Mouse (Mus musculus): ENCODE data around the gene Gpsm2. TPM values are rescaled to one million over a fixed set of nuclear protein-coding genes. Genes with fewer than 3 reads are reported as not detected.

Gpsm2 gene
- polyA plus RNA-seq, 1 experiment from 2014 or later, result 22.9 TPM

- H3K4me2 ChIP-seq (replicated peaks; ENCODE audit: low read depth, low read length), result no peak overlapping the region
- no peak for ATAC-seq
- no peak for TF ChIP-seq CTCF (IDR thresholded peaks at IDR 0.05)
- no peak for TF ChIP-seq EP300 (IDR thresholded peaks at IDR 0.05)
- 93% methylated on average over 8 of the region's 8 CpGs for WGBS
- DNase-seq (ENCODE audit: low spot score), result no peak
- no peak overlapping the region for H3K27ac ChIP-seq (ENCODE audit: low read length)
- H3K9ac ChIP-seq (replicated peaks; ENCODE audit: low read depth), result no peak overlapping the region
- no peaks in the 10 kb centered on the region for H3K4me1 ChIP-seq (ENCODE audit: insufficient read depth, low read depth, low read length)
- no peaks in the 10 kb centered on the region for H3K9me3 ChIP-seq (ENCODE audit: low read length)
- no peaks in the 10 kb centered on the region for H3K36me3 ChIP-seq (ENCODE audit: insufficient read depth, low read length)
- H3K27me3 ChIP-seq (replicated peaks; ENCODE audit: insufficient read depth, low read length), result no peaks in the 10 kb centered on the region
- H3K4me3 ChIP-seq (ENCODE audit: low read depth, low read length), result no peak overlapping the region
Measured at GRCm38 (mm10) chr3:108702789-108703188, 19.3 kb downstream of the Gpsm2 start.

GRCm38 (mm10) chr3:108701256-108701655, 20.9 kb downstream of the Gpsm2 start:
- Histone ChIP-seq H3K27me3 (replicated peaks; ENCODE audit: insufficient read depth, low read length) (no peaks in the 10 kb centered on the region), H3K36me3 (ENCODE audit: insufficient read depth, low read length) (no peaks in the 10 kb centered on the region), H3K9ac (replicated peaks; ENCODE audit: low read depth) (no peak overlapping the region), H3K9me3 (ENCODE audit: low read length) (no peaks in the 10 kb centered on the region), H3K4me3 (ENCODE audit: low read depth, low read length) (no peak overlapping the region), H3K4me2 (replicated peaks; ENCODE audit: low read depth, low read length) (no peak overlapping the region), H3K4me1 (ENCODE audit: insufficient read depth, low read depth, low read length) (no peaks in the 10 kb centered on the region), H3K27ac (ENCODE audit: low read length) (no peak overlapping the region)
- TF ChIP-seq CTCF (IDR thresholded peaks at IDR 0.05) (peak; percentile 69), EP300 (IDR thresholded peaks at IDR 0.05) (no peak)
- DNase-seq (ENCODE audit: low spot score), result peak; percentile 81
- ATAC-seq, result no peak
- 82% methylated on average over 1 of the region's 1 CpGs for WGBS

DNA sequence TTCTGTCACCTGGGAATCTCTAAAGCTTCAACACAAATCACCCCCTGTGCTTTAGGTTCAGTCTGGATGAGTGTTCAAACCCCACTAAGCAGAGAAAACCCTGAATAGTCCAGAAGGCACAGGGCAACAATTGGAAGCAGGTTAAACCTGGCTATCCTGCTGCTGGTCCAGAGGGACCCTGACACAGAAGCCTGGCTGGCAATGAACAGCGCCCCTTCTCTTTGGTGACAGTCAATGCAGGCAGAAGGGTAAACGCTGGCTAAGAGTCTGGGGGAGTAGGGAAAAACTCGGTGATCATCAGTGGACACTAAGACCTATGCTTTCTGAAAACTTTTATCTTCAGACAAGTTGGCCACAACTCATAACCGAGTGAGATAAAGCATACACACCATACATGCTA, 22.3 kb downstream of the Gpsm2 start:
- Histone ChIP-seq H3K27me3 (replicated peaks; ENCODE audit: insufficient read depth, low read length) (no peaks in the 10 kb centered on the region), H3K36me3 (ENCODE audit: insufficient read depth, low read length) (no peaks in the 10 kb centered on the region), H3K9ac (replicated peaks; ENCODE audit: low read depth) (no peak overlapping the region), H3K4me3 (ENCODE audit: low read depth, low read length) (no peak overlapping the region), H3K4me1 (ENCODE audit: insufficient read depth, low read depth, low read length) (no peaks in the 10 kb centered on the region), H3K4me2 (replicated peaks; ENCODE audit: low read depth, low read length) (no peak overlapping the region), H3K27ac (ENCODE audit: low read length) (no peak overlapping the region), H3K9me3 (ENCODE audit: low read length) (no peaks in the 10 kb centered on the region)
- WGBS, result 88% methylated on average over 4 of the region's 4 CpGs
- TF ChIP-seq CTCF (IDR thresholded peaks at IDR 0.05) (no peak), EP300 (IDR thresholded peaks at IDR 0.05) (no peak)
- ATAC-seq, result no peak
- DNase-seq (ENCODE audit: low spot score), result no peak

- H3K36me3 ChIP-seq (ENCODE audit: insufficient read depth, low read length), result no peaks in the 10 kb centered on the region
- no peak for ATAC-seq
- 88% methylated on average over 8 of the region's 8 CpGs for WGBS
Measured at GRCm38 (mm10) chr3:108698662-108699061, 23.4 kb downstream of the Gpsm2 start.

GRCm38 (mm10) chr3:108694321-108694720, 27.8 kb downstream of the Gpsm2 start:
- Histone ChIP-seq H3K4me3 (ENCODE audit: low read depth, low read length) (no peak overlapping the region), H3K4me1 (ENCODE audit: insufficient read depth, low read depth, low read length) (no peaks in the 10 kb centered on the region), H3K4me2 (replicated peaks; ENCODE audit: low read depth, low read length) (no peak overlapping the region), H3K9me3 (ENCODE audit: low read length) (no peaks in the 10 kb centered on the region), H3K27ac (ENCODE audit: low read length) (no peak overlapping the region; the same call in 1 of the 2 replicates), H3K9ac (replicated peaks; ENCODE audit: low read depth) (no peak overlapping the region), H3K27me3 (replicated peaks; ENCODE audit: insufficient read depth, low read length) (no peaks in the 10 kb centered on the region), H3K36me3 (ENCODE audit: insufficient read depth, low read length) (no peaks in the 10 kb centered on the region)
- peak; percentile 97 for ATAC-seq
- TF ChIP-seq CTCF (IDR thresholded peaks at IDR 0.05) (no peak), EP300 (IDR thresholded peaks at IDR 0.05) (peak; percentile 73; the same call in 1 of the 2 replicates)
- WGBS, result 67% methylated on average over 9 of the region's 9 CpGs
- DNase-seq (ENCODE audit: low spot score), result peak; percentile 77

More at GRCm38 (mm10) chr3:108698662-108699061, 23.4 kb downstream of the Gpsm2 start:
- no peak for TF ChIP-seq CTCF (IDR thresholded peaks at IDR 0.05)
- TF ChIP-seq EP300 (IDR thresholded peaks at IDR 0.05), result no peak
- Histone ChIP-seq H3K27ac (ENCODE audit: low read length) (no peak overlapping the region), H3K4me3 (ENCODE audit: low read depth, low read length) (no peak overlapping the region), H3K9me3 (ENCODE audit: low read length) (no peaks in the 10 kb centered on the region), H3K4me2 (replicated peaks; ENCODE audit: low read depth, low read length) (no peak overlapping the region), H3K9ac (replicated peaks; ENCODE audit: low read depth) (no peak overlapping the region), H3K4me1 (ENCODE audit: insufficient read depth, low read depth, low read length) (no peaks in the 10 kb centered on the region), H3K27me3 (replicated peaks; ENCODE audit: insufficient read depth, low read length) (no peaks in the 10 kb centered on the region)
- no peak for DNase-seq (ENCODE audit: low spot score)

DNA sequence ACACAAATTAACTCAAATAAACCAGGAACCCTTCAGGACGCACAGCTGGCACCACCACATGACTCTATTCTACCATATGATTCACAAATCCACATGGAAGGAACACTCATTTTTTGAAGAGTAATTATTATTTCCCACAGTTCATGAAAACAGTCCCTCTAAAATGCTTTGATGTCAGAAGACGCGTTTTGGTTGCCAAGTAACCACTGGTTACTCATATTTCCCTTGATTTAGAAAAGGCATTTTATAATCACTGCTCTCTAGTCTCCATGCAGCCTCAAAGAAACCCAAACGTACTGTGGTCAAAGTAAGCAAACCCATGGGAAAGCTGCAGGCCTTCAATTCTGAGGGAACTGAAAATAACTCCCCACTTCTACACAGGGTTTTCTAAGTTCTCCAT, 32.1 kb downstream of the Gpsm2 start:
- Histone ChIP-seq H3K36me3 (ENCODE audit: insufficient read depth, low read length) (no peaks in the 10 kb centered on the region), H3K27me3 (replicated peaks; ENCODE audit: insufficient read depth, low read length) (no peaks in the 10 kb centered on the region), H3K4me2 (replicated peaks; ENCODE audit: low read depth, low read length) (no peak overlapping the region), H3K9me3 (ENCODE audit: low read length) (no peaks in the 10 kb centered on the region), H3K9ac (replicated peaks; ENCODE audit: low read depth) (no peak overlapping the region), H3K4me3 (ENCODE audit: low read depth, low read length) (no peak overlapping the region), H3K4me1 (ENCODE audit: insufficient read depth, low read depth, low read length) (no peaks in the 10 kb centered on the region), H3K27ac (ENCODE audit: low read length) (no peak overlapping the region)
- 53% methylated on average over 4 of the region's 4 CpGs for WGBS
- ATAC-seq, result peak; percentile 56
- TF ChIP-seq CTCF (IDR thresholded peaks at IDR 0.05) (no peak), EP300 (IDR thresholded peaks at IDR 0.05) (no peak)
- peak; percentile 67 for DNase-seq (ENCODE audit: low spot score)

GRCm38 (mm10) chr3:108689446-108689845, 32.7 kb downstream of the Gpsm2 start:
- DNase-seq (ENCODE audit: low spot score) (peak; percentile 18), ATAC-seq (0 out of 2 replicates have a peak, but pooled peaks have one; percentile 10)
- TF ChIP-seq CTCF (IDR thresholded peaks at IDR 0.05), result no peak
- no peak for TF ChIP-seq EP300 (IDR thresholded peaks at IDR 0.05)
- no peak overlapping the region for H3K9ac ChIP-seq (replicated peaks; ENCODE audit: low read depth)
- H3K9me3 ChIP-seq (ENCODE audit: low read length), result no peaks in the 10 kb centered on the region
- no peak overlapping the region for H3K4me3 ChIP-seq (ENCODE audit: low read depth, low read length)
- H3K4me2 ChIP-seq (replicated peaks; ENCODE audit: low read depth, low read length), result no peak overlapping the region
- H3K27me3 ChIP-seq (replicated peaks; ENCODE audit: insufficient read depth, low read length), result no peaks in the 10 kb centered on the region
- H3K27ac ChIP-seq (ENCODE audit: low read length), result no peak overlapping the region
- no peaks in the 10 kb centered on the region for H3K36me3 ChIP-seq (ENCODE audit: insufficient read depth, low read length)
- no peaks in the 10 kb centered on the region for H3K4me1 ChIP-seq (ENCODE audit: insufficient read depth, low read depth, low read length)
- 63% methylated on average over 8 of the region's 8 CpGs for WGBS

All from lung, postnatal 0 days (tissue).